Mouse (Mus musculus) adrenal gland, adult 18-20 months (tissue): ENCODE results near the gene P2rx7. TPM values are rescaled to one million over a fixed set of nuclear protein-coding genes. Genes with fewer than 3 reads are reported as not detected.

Source experiments
- DNase-seq, 2 experiments: peaks; one replicate each; pipeline ENCODE4 v3.0.0; 2021 to 2022; ENCODE audit warnings: low spot score in 2 of 2
- long read RNA-seq, 2 experiments: library from polyadenylated mRNA; stranded (forward); transcript quantifications; one replicate each; pipeline ENCODE4 v2.0.0; 2021
- total RNA-seq, 2 experiments: library from RNA; stranded (reverse); gene quantifications; 1 replicate in 1 of 2; 2 replicates in 1 of 2; pipeline ENCODE4 v1.2.3; 2021

P2rx7 gene
- total RNA-seq = 1 to 10 TPM; 1.6 to 4.0 TPM
- long read RNA-seq, experiment 1, partial matches to known transcripts = 0 of 1 reads
- long read RNA-seq, experiment 1, other reads (novel, unspliced or antisense) = 0 of 1 reads
- long read RNA-seq, experiment 2, partial matches to known transcripts = 1 of 1 reads
- long read RNA-seq, experiment 2, other reads (novel, unspliced or antisense) = 0 of 1 reads

GRCm38 (mm10) chr5:122643701-122644100 lies at the start of gene P2rx7:
P2rx7 (plus strand) TSS chr5:122643911.
- peak in 1 of 2 experiments; percentile 42 for DNase-seq

- no peak for DNase-seq
These were observed 48.2 kb upstream of the P2rx7 start for GRCm38 (mm10) chr5:122595470-122595869.

GRCm38 (mm10) chr5:122602233-122602632 lies 41.5 kb upstream of the P2rx7 start:
- no peak for DNase-seq

GRCm38 (mm10) chr5:122604894-122605293 lies 38.8 kb upstream of the P2rx7 start:
- DNase-seq = no peak

- no peak for DNase-seq
These were observed 32.1 kb upstream of the P2rx7 start for GRCm38 (mm10) chr5:122611651-122612050.

GRCm38 (mm10) chr5:122613908-122614732 lies 29.6 kb upstream of the P2rx7 start, which contains the start of gene Ift81:
Ift81 (minus strand) TSS chr5:122614518.
- DNase-seq = peak; percentile 95 to 96

GRCm38 (mm10) chr5:122617718-122618117 lies 26.0 kb upstream of the P2rx7 start:
- DNase-seq = no peak

GRCm38 (mm10) chr5:122619686-122620296 lies 23.9 kb upstream of the P2rx7 start:
- DNase-seq = no peak

- DNase-seq = no peak
These were observed 22.3 kb upstream of the P2rx7 start for GRCm38 (mm10) chr5:122621376-122621886.

GRCm38 (mm10) chr5:122622526-122622925 lies 21.2 kb upstream of the P2rx7 start:
- DNase-seq = no peak

GRCm38 (mm10) chr5:122623861-122624260 lies 19.9 kb upstream of the P2rx7 start:
- DNase-seq = no peak

GRCm38 (mm10) chr5:122624952-122625479 lies 18.7 kb upstream of the P2rx7 start:
- DNase-seq = no peak

GRCm38 (mm10) chr5:122625565-122626252 lies 18.0 kb upstream of the P2rx7 start:
- no peak for DNase-seq

GRCm38 (mm10) chr5:122627243-122627642 lies 16.5 kb upstream of the P2rx7 start:
- peak; percentile 90 for DNase-seq

GRCm38 (mm10) chr5:122635228-122635627 lies 8.5 kb upstream of the P2rx7 start:
- DNase-seq = no peak

- no peak for DNase-seq
These were observed 7.4 kb upstream of the P2rx7 start for GRCm38 (mm10) chr5:122636308-122636707.

GRCm38 (mm10) chr5:122636958-122637357 lies 6.8 kb upstream of the P2rx7 start:
- DNase-seq = no peak

GRCm38 (mm10) chr5:122638296-122638695 lies 5.4 kb upstream of the P2rx7 start:
- DNase-seq = no peak

GRCm38 (mm10) chr5:122639517-122639916 lies 4.2 kb upstream of the P2rx7 start:
- no peak for DNase-seq

- DNase-seq = no peak
These were observed 3.7 kb upstream of the P2rx7 start for GRCm38 (mm10) chr5:122639986-122640385.

- DNase-seq = no peak
These were observed 448 bp downstream of the P2rx7 start for GRCm38 (mm10) chr5:122644111-122644607.
